Mouse (Mus musculus) frontal cortex, postnatal 36 days (tissue): ENCODE measurements around the gene Gm47996.
"Not testable (repeated sequence)": the region's sequence is repeated elsewhere in the genome, so short reads cannot be mapped to it uniquely, and the experiment has no call there.

Experiments used
- DNase-seq, 2 experiments: peaks; one replicate each; pipeline ENCODE4 v3.0.0; 2022; ENCODE audit warnings: low spot score in 2 of 2

Gm47996 gene

GRCm38 (mm10) chr1:151208493-151208892, 1.4 kb upstream of the Gm47996 start:
- DNase-seq = not testable (repeated sequence)

- DNase-seq = not testable (repeated sequence)
Measured at GRCm38 (mm10) chr1:151208944-151209343, 987 bp upstream of the Gm47996 start.

DNA sequence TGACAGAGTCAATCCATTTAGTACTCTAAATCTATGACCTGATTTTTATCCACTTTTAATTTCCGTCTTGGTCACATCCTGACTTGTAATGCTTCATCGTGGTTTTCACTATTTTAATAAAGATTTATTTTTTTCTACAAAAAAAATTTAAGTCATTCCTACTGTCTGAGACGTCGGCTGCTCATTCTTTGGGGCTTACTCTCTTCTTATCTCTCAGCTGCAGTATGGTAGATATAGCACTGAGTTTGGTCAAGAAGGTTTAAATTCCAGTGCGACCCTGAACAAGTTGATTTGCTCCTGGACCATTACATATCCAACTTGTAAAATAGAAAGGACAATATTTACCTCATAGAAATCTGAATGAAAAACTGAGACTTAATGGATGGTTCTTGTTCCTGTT, 1.7 kb downstream of the Gm47996 start:
- not testable (repeated sequence) for DNase-seq

DNA sequence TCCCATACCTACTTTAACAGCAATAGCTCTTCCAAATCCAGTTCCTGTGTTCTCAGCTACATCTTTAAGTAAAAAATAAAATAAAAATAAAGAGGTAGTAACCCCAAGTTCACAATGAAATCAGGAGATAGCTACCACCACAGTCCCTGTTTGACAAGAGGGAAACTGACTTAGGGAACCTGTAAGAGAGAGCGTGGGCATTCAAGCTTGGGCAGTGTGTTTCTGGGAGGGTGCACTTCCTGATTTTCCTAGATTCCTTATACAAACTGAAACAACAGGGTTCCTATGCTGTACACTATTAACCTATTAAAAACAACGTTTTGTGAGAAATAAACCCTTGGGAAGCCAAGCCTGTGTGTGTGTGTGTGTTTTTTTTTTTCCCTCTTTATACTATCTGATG, 4.9 kb downstream of the Gm47996 start:
- DNase-seq = no peak

- no peak for DNase-seq
Measured at GRCm38 (mm10) chr1:151215985-151216384, 6.1 kb downstream of the Gm47996 start.

GRCm38 (mm10) chr1:151216417-151216816, 6.5 kb downstream of the Gm47996 start:
- DNase-seq = no peak

DNA sequence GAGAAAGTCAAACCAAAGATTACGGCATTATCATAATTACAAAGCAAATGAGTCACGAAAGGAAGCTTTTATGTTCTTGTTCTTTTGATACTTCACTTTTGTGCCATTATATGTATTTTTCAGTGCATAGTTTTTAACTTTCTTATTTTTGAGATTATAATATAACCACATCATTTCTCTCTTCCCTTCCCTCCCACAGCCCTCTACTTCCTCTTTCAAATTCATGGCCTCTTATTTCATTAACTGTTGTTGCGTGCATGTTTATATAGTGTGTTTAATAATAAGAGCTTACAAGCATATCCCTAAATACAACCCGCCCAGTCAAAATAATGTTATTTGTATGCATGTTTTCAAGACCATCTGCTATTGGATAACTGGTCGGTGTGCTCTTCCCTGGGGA, 9.1 kb downstream of the Gm47996 start:
- DNase-seq = no peak

DNA sequence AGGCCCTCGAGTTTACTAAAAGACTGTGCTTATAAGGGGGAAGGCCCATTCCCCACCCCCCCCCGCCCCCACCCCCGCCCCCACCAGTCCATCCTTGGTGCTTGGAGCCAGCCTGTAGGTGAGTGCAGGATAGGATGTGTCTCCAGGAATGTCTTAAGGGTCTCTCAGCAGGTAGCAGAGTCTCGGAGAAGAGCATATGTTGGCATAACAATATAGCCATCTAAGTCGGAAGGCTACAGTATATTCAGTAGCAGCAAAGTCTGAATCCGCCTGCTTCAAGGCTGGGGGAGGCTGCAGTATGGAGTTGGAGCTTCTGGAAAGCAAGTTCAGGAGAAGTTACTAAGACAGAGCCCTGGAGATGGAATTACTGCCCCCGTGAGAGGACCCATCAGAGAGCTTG, 10.2 kb downstream of the Gm47996 start:
- no peak for DNase-seq

DNA sequence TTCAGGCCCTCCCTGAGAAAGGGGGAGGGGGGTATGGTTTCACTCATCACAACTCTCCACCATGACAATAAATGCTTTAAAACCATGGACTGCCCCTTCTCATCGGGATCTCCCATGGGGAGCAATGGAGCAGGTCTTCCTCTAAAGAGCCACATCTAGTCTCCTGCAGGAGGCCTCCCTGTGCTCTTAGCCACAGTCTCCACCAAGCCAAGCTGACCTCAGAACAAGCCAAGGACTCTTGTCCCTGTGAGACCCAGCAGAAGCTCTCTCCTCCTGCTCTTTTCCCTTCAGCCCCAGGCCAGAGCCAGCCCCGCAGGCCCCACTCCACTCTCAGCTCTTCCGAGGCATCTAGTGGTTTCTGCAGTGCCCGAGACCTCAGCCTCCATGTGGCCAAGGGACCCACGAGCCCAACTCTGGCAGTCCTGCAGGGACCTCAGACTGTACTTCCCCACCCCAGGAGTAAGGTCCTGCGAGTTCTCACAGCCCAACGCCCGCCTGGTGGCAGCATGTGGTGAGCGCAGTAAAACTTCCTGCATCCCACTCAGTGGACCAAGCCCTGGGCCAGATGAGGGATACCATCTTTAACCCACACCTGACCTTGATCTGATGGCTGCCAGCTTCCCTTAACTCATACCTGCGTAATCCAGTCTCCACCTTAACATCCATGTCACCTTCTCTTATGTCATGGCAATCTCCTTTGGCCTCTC, 12.8 kb downstream of the Gm47996 start:
- no peak for DNase-seq

DNA sequence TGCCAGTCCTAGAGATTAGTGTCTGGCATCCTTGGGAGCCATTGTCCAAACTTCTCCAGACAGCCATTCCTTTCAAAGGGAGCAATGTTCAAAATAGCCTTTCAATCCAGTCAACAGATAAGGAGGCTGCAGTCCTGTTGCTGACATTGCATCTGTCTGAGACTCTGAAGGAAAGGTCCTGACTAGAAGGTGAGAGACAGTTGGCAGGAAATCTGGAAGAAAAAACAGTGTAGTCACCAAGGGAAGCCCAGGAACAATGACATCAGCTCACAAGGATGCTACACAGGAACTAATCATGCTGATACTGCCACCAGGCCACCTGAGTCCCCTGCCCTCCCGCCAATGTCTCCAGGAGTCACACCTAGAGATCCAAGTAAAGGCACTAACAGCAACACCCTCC, 13.4 kb downstream of the Gm47996 start:
- no peak for DNase-seq

GRCm38 (mm10) chr1:151224536-151224935, 14.6 kb downstream of the Gm47996 start:
- no peak for DNase-seq

DNA sequence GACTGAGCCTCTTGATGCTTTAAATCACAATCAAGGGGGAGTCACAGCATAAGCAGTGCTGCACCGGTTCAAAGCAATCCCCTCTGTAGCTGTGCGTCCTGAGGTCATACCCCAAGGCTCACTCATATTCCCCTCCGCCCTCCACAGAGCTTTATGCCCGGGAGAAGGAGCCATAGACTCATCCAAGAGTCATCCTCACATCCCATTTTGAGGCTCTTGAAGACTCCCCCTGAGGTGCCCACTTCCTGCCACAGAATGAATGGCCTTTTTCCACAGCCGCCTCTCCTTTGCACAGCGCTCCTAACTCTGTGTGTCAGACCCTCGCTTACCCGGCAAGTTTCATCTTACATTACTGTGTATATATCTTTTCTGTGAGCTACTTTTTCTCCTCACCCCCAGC, 17.6 kb downstream of the Gm47996 start:
- DNase-seq = no peak

DNA sequence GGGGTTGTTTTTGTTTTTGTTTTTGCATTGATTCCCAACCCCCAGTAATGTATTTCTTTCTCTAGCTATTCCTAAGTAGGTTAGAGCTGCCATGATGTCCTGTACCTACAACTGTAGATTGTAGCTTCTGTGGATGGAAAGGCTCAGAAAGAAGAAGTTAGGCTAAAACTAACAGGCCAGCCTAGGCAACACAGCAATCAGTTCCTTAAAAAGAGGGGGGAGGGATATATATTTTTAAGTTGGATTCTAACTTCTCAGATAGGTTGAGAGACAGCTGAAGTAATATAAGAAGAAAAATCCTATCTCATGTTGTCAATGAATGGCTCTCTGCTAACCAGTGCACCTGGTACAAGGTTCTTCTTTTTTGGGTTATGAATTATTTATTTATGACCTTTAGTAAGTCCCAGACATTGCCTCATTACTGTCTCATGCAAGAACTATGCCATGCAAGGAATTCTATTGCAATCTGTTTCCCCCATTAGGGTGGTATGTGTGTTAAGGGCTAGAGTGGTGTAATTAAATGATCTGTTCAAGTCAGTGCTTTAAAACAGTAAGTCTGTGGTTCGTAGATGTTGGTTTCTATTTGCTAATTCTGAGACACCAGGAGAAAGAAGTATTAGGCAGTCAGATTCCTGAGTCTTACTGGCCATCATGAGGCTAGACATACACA, 18.5 kb downstream of the Gm47996 start:
- no peak for DNase-seq

DNA sequence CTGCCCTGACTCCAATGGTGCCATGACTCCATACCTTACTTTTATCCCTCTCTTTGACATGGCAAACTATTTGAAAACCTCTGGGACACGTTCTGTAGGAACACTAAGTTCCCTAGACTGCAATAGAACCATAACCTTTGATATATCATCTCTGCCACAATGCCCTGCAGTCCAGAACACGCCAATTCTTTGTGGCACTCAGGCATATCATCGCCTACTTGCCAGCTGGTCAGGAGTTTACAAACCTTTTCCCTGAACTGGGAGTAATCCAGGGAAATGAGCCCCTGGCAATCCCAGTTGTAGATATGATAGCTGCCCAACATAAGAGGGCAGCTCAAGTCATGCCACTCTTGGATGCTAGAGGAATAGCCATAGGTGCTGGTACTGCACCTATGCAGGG, 22.4 kb downstream of the Gm47996 start:
- DNase-seq = no peak

DNA sequence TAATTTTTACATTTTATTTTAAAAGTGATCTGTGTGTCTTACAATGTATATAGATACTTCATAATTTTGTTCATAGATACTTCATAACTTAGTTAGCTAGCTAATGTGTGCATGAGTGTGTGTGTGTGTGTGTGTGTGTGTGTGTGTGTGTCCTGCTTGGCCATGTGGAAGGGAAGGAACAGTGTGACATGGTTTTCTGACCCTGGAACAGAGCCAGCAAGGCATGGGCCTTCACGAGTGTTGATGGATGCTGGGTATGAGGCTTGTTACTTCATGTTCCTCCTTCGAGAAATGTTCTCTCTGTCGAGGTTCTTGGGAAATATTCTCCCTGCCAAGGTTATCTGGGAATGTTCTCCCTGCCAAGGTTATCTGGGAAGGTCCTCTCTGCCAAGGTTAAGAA, 23.8 kb downstream of the Gm47996 start:
- no peak for DNase-seq

DNA sequence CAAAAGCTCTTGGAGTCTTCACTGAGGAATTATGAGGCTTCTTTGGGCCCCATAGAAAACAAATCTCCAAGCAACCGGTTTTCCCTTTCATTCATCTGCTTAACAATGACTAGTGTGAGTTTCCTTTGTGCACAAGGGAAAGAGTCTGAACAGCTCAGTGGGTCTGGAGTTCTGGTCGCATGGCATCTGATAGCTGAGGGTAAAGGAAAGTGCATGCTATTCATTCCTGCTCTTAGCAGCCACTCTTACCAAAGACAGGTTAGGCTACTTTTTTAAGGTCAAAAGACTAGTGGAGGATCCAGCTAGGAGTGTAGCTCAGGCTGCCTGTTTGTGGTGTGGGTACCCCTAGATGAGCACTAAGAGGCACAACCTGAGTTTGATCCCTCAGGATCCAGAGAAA, 25.6 kb downstream of the Gm47996 start:
- DNase-seq = no peak

DNA sequence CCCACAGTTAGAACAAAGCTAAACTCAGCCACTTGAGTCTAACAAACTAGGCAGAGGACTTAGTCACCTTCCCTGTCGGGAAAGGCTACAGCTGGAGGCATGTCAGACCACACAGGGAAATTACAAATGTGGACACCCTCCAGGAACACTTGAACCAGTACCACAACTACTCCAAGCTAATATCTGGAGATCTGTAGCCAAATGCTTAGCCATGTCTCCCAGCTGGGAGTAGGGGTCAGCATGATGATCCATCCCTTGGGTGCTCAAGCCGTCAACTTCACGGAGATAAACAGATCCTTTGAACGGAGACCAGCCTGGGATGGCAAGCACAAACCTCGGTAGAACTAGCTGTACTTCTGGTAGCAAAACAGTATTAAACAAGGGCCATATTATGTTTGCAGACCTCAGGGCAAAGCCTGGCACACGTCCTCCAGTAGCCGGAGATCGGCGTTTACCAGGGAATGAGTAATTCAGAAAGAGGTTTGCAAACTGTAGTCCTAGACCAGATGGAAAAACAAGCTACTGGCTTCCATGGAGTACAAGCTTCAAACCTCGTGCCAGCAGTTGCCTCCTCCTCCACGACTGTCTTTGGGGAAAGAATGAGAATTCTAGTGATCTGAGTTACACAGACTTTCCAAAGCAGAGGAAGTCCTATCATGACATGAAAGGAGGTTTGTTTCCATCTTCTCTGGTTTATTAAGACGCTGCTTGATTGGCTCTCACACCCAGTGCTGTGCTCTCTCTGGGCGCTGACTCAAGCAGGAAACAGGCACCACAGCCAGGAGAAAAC, 26.4 kb downstream of the Gm47996 start:
- peak; percentile 26 to 40 for DNase-seq

GRCm38 (mm10) chr1:151237780-151238179, 27.8 kb downstream of the Gm47996 start:
- DNase-seq = no peak

DNA sequence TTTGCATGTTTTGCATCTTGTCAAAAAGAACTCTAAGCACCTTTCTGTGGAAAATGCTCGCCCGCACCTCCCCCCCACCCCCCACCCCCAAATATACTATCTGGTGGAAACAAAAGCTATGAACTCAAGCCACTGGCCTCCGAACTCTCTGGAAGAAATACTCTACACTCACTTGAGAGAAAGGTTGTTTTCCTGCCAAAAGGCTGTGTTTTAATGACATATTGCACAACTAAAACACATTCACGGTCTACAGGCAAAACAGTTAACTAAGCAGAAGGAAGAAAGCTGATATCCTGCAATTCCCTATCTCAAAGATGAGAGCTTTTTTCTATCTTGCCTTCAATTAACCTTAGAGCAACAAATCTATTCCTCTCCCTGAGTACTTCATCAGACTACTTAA, 33.4 kb downstream of the Gm47996 start:
- DNase-seq = no peak

DNA sequence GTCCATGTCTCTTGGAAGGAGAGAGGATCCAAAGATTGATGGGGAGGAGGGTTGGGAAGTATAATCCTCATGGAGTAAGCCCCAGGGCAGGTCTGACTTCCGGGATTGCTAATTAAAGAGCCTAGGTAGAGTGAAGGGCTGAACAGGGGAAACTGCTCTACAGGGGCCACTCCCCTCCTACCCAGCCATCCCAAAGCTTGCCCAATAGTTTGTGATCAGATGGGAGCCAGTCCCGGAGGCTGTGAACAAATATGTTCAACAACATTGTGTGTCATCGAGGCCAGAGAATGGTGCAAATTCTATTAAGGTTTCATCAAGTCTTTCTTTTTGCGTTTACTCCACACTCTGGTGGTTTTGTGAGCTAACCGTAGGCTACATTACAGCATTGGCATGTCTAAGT, 34.1 kb downstream of the Gm47996 start:
- DNase-seq = no peak

DNA sequence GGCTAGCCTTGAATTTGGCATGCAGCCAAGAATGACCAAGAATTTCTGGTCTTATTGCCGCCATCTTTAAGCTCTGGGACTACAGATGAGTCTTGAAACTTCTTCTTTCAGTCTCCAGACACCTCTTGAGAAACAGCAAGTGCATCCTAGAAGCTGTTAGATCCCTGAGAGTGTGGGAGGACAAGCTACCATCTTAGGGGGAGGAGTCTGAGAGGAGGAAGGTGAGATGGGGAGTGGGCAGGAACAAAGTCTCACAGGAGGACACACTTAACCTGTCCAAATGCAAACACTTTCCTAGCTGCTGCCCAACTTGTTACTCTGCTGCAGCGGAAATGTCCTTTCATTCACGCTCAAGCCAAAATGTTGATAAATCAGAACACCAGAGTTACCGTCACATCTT, 34.8 kb downstream of the Gm47996 start:
- no peak for DNase-seq

DNA sequence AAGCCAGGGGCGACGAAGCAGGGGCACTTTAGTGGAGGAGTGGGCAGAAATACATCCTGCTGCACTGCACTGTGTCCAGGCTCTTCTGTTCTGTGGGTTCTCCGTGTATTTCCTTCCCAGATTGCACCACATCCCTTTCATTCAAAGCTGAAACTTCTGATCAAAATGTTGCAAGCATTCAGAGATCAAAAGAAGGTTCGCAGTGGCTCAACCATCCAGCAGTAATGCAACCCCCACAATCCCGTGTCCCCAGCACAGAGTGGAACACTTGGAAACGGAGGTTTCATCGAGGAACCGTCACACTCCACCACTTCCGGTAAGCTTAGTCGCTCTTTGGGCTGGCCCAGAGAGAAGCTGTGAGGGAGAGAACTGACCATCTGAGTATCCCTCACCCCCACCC, 35.2 kb downstream of the Gm47996 start:
- DNase-seq = no peak

GRCm38 (mm10) chr1:151245846-151246245, 35.9 kb downstream of the Gm47996 start:
- DNase-seq = no peak
